Comparison of ENCODE assay signal across 9 mouse cellular contexts in the genomic region with DNA sequence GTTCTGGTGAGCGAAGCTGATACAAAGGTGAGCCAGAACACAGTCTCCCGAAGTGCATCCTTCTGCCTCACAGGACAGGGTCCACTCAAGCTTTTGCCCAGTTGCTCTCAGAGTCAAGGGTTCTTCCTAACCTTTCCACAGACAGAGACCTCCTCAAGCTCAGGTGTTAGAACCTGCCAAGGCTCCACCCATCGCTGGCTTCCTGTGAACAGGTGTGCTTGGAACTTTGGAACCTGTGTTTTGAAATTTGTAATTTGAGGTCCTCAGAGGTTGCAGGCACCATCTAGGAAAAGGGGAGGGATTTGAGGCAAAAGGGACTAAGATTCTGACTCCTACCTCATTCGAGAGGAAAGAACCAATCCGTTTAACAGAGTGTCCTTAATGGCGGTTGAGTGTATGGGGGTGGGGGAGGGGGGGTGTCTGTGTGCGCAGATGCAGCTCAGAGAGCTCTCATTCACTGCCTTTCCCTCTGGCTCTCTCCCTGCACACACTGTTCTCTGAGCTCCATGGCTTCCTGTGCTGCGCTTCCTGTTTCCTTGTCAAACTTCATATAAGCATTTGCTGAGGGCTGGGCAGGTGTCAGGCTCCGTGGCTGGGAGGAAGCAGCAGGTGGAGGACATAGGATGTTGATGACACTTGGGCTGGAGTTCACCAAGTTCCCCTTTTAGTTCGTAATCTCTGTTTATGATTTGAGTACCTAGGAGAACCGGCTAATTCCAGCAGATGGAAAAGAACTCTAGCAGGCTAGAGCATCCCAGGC.
DNase-seq lines count a peak whose midpoint lies in the region; ATAC-seq and TF ChIP-seq lines count a peak whose summit lies in the region.
"Had no signal": no experiment of that assay in that cellular context is flagged by ENCODE, and none has a peak within 500 bp of the region (broad histone marks: within the 10 kb centered on the region; RNA-seq: fewer than 3 reads in every experiment).

No protein-coding gene starts in this region.

- intact Hi-C loops in heart, postnatal 10 days (cut with DNase I), result loop anchor here (1.0 kb wide), 1 partner anchor 49 kb away; no protein-coding TSS in a partner anchor

- no peak overlapping the region for H3K9ac ChIP-seq in liver, postnatal 0 days (replicated peaks)
- H3K9ac ChIP-seq in liver, embryonic 11.5 days (ENCODE audit: low read depth, low read length), result no peak overlapping the region
- H3K9ac ChIP-seq: stomach, embryonic 15.5 days had no signal

- peak overlapping the region; percentile 40 for H3K4me2 ChIP-seq in liver, postnatal 0 days (ENCODE audit: low read depth, low read length)
- no peak overlapping the region for H3K4me2 ChIP-seq in liver, embryonic 11.5 days
- H3K4me2 ChIP-seq: stomach, embryonic 15.5 days had no signal

- peak; percentile 44 for ATAC-seq in liver, postnatal 0 days
- ATAC-seq in liver, embryonic 11.5 days (replicated peaks; ENCODE audit: low FRiP score), result no peak

- no peak for TF ChIP-seq CTCF in liver, postnatal 0 days (IDR thresholded peaks at IDR 0.05; ENCODE audit: low read depth)

- H3K4me1 ChIP-seq in liver, postnatal 0 days (ENCODE audit: insufficient read depth), result peaks cover 15% of the 10 kb centered on the region
- peaks cover 11% of the 10 kb centered on the region for H3K4me1 ChIP-seq in liver, embryonic 11.5 days (replicated peaks; ENCODE audit: control insufficient read depth, insufficient read depth, low read length)
- peaks cover 21% of the 10 kb centered on the region for H3K4me1 ChIP-seq in limb, embryonic 10.5 days

- TF ChIP-seq EP300 in liver, postnatal 0 days (IDR thresholded peaks at IDR 0.05; ENCODE audit: low read depth), result no peak

- DNase-seq in liver, postnatal 0 days, result peak; percentile 49
- DNase-seq in liver, embryonic 11.5 days (ENCODE audit: low spot score), result no peak
- DNase-seq in heart, postnatal 10 days, result peak; percentile 19 to 22
- peak; percentile 64 for DNase-seq in naive thymus-derived CD4-positive, alpha-beta T cell, adult 2 months (ENCODE audit: low read depth)
- DNase-seq in thymus, postnatal 4 days, result peak; percentile 68
- DNase-seq in limb, embryonic 10.5 days (ENCODE audit: low spot score), result no peak
- DNase-seq in adrenal gland, postnatal 36 days, result no peak
- no peak for DNase-seq in cerebellum, adult 9-11 months

- H3K36me3 ChIP-seq in liver, postnatal 0 days (replicated peaks; ENCODE audit: insufficient read depth, low read length), result no peaks in the 10 kb centered on the region
- no peaks in the 10 kb centered on the region for H3K36me3 ChIP-seq in liver, embryonic 11.5 days (ENCODE audit: control insufficient read depth, insufficient read depth, low read length)
- no peaks in the 10 kb centered on the region for H3K36me3 ChIP-seq in limb, embryonic 10.5 days
- H3K36me3 ChIP-seq: stomach, embryonic 15.5 days had no signal

- H3K9me3 ChIP-seq in liver, postnatal 0 days (ENCODE audit: low read length), result no peaks in the 10 kb centered on the region
- H3K9me3 ChIP-seq in liver, embryonic 11.5 days (ENCODE audit: control insufficient read depth, low read length), result no peaks in the 10 kb centered on the region
- H3K9me3 ChIP-seq in limb, embryonic 10.5 days (replicated peaks), result no peaks in the 10 kb centered on the region
- H3K9me3 ChIP-seq: stomach, embryonic 15.5 days had no signal

- H3K27ac ChIP-seq in liver, postnatal 0 days (ENCODE audit: low read depth), result peak overlapping the region; percentile 80
- H3K27ac ChIP-seq in liver, embryonic 11.5 days (ENCODE audit: low read depth, low read length), result no peak overlapping the region
- H3K27ac ChIP-seq in limb, embryonic 10.5 days, result no peak overlapping the region
- H3K27ac ChIP-seq: stomach, embryonic 15.5 days had no signal

- no peaks in the 10 kb centered on the region for H3K27me3 ChIP-seq in liver, postnatal 0 days (ENCODE audit: insufficient read depth, low read length)
- no peaks in the 10 kb centered on the region for H3K27me3 ChIP-seq in liver, embryonic 11.5 days (replicated peaks; ENCODE audit: control insufficient read depth, insufficient read depth, low read length)
- H3K27me3 ChIP-seq in limb, embryonic 10.5 days (ENCODE audit: low read depth, poor library complexity, severe bottlenecking), result peaks cover 5% of the 10 kb centered on the region; the same call in 1 of the 2 replicates
- H3K27me3 ChIP-seq: stomach, embryonic 15.5 days had no signal

- H3K4me3 ChIP-seq in liver, postnatal 0 days (ENCODE audit: low read depth, low read length), result no peak overlapping the region
- H3K4me3 ChIP-seq in liver, embryonic 11.5 days (ENCODE audit: low read depth, low read length), result no peak overlapping the region
- no peak overlapping the region for H3K4me3 ChIP-seq in limb, embryonic 10.5 days
- H3K4me3 ChIP-seq: stomach, embryonic 15.5 days had no signal

- 38% methylated on average over 11 of the region's 11 CpGs for WGBS in liver, postnatal 0 days (ENCODE audit: insufficient replicate concordance)
- 50% methylated on average over 11 of the region's 11 CpGs for WGBS in liver, embryonic 11.5 days
- 80% methylated on average over 11 of the region's 11 CpGs for WGBS in limb, embryonic 10.5 days

Comparison
In these comparisons a context has a peak if more than half of its experiments do, and no peak if none do; other contexts are left out.
1. DNase-seq: peak in liver, postnatal 0 days (single experiment), heart, postnatal 10 days (2 of 2), naive thymus-derived CD4-positive, alpha-beta T cell, adult 2 months (single experiment) and thymus, postnatal 4 days (single experiment); none in liver, embryonic 11.5 days (single experiment), limb, embryonic 10.5 days (single experiment), adrenal gland, postnatal 36 days (0 of 2) and cerebellum, adult 9-11 months (single experiment).